Mouse (Mus musculus): ENCODE data around the gene Atg10.

DNA sequence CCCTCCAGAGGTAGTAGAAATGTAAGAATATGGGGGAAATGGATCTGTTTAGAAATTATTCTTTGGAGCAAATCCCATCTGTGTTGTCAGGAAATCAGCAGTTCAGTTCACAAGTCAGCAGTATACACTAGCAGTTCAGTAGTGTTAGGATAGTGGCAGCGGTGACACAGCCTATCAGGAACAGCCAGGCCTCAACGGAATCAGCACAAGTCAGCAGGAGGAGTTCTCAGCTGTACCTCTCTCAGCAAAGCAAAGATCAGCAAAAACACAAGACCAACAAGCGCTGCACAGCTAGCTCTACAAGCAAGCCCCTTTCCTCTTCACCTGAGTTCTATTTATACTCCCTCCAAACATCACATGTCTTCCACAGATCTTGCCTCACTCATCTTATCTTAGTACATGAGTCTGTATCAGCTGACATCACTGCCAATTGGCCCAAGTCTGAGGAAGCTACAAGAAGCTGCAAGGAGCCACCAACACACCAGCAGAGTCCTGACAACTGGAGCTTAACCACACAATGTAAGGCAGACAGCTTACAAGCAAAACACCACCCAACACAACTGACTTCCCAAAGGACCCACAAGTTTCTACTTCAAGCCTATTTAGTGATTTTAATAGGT is 38.4 kb downstream of the Atg10 start:
- no peak for TF ChIP-seq CTCF (IDR thresholded peaks at IDR 0.05; ENCODE audit: low read depth)
- TF ChIP-seq EP300 (IDR thresholded peaks at IDR 0.05; ENCODE audit: low read depth), result no peak
